Mouse (Mus musculus) small intestine, adult 2 months (tissue): ENCODE data around the gene Cpne2.

ENCODE experiments used
- CTCF ChIP-seq: fragments of 200-500 bp; IDR thresholded peaks from 2 replicates; pipeline ENCODE4 v1.5.1; 2012; ENCODE audit warnings: low read depth, mild to moderate bottlenecking, control low read depth, inconsistent platforms, low read length, moderate library complexity, mixed read lengths; ENCODE audit not compliant: insufficient replicate concordance, insufficient read length; ENCODE audit errors: extremely low read depth
- POLR2A ChIP-seq: fragments of 200-500 bp; IDR thresholded peaks from 2 replicates; pipeline ENCODE4 v1.6.1; 2012; ENCODE audit warnings: low read depth, mild to moderate bottlenecking, control low read depth, inconsistent platforms, low read length, moderate library complexity

DNA sequence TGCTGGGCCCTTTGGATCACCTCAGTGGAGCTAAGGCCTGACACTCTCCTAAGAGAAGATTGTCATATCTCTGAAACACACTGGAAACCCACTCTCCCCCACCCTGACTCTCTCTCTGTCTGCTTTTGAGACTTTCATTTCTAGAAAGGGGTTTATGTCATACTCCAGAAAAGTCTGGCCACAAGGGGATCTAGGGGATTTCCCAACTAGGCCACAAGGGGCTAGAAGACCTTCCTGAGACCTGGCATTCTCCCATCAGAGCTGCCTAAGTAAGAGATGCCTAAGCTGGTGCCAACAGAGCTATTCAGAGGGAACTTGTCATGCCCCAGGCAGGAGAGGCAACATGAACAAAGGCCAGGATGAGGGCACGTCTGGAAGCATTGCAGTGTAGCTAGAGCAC, 39.5 kb upstream of the Cpne2 start:
- no peak for TF ChIP-seq POLR2A
- TF ChIP-seq CTCF: no peak
